Comparison of ENCODE assay signal across 12 mouse cellular contexts in genomic region chr1:63977302-63977888, GRCm38 (mm10).
"Had no signal": no experiment of that assay in that cellular context is flagged by ENCODE, and none has a peak within 500 bp of the region (broad histone marks: within the 10 kb centered on the region; RNA-seq: fewer than 3 reads in every experiment).

No protein-coding gene starts in this region.

- H3K9me3 ChIP-seq: limb, embryonic 15.5 days; liver, embryonic 12.5 days; midbrain, embryonic 10.5 days; midbrain, embryonic 15.5 days had no signal

- H3K4me2 ChIP-seq: limb, embryonic 15.5 days; liver, embryonic 12.5 days; lung, embryonic 14.5 days; midbrain, embryonic 15.5 days had no signal

- H3K36me3 ChIP-seq: limb, embryonic 15.5 days; liver, embryonic 12.5 days; midbrain, embryonic 10.5 days; midbrain, embryonic 15.5 days had no signal

- H3K27ac ChIP-seq: limb, embryonic 15.5 days; liver, embryonic 12.5 days; midbrain, embryonic 15.5 days; stomach, postnatal 0 days had no signal

- ATAC-seq: liver, embryonic 12.5 days; midbrain, embryonic 15.5 days had no signal

- H3K4me3 ChIP-seq: limb, embryonic 15.5 days; liver, embryonic 12.5 days; midbrain, embryonic 10.5 days; midbrain, embryonic 15.5 days had no signal

- DNase-seq: kidney, adult 8-10 months; kidney, postnatal 25 days; layer of hippocampus, adult 9-11 months; layer of hippocampus, postnatal 36 days; lung, embryonic 14.5 days; lung, postnatal 10 days; lung, postnatal 4 days had no signal

- H3K9ac ChIP-seq: limb, embryonic 15.5 days; liver, embryonic 12.5 days; lung, embryonic 14.5 days; midbrain, embryonic 15.5 days had no signal

- H3K27me3 ChIP-seq: limb, embryonic 15.5 days; liver, embryonic 12.5 days; midbrain, embryonic 15.5 days had no signal

- H3K4me1 ChIP-seq: limb, embryonic 15.5 days; liver, embryonic 12.5 days had no signal
